Mouse (Mus musculus): ENCODE measurements around the gene Gstm5. TPM values are rescaled to one million over a fixed set of nuclear protein-coding genes. Genes with fewer than 3 reads are reported as not detected.
"Not testable (repeated sequence)": the region's sequence is repeated elsewhere in the genome, so short reads cannot be mapped to it uniquely, and the experiment has no call there.

Gene Gstm5
- 10 to 100 TPM; 48.4 to 59.4 (median 52.4) TPM for total RNA-seq (2022)

GRCm38 (mm10) chr3:107895720-107896569 is at the start of gene Gstm5:
Gene Gstm5 (plus strand): TSS chr3:107895821.
- peak; percentile 80 for DNase-seq (ENCODE audit: low spot score)

- DNase-seq (ENCODE audit: low spot score), result no peak
These were observed 49.4 kb upstream of the Gstm5 start for GRCm38 (mm10) chr3:107846175-107846574.

- no peak for DNase-seq (ENCODE audit: low spot score)
These were observed 48.8 kb upstream of the Gstm5 start for GRCm38 (mm10) chr3:107846835-107847234.

GRCm38 (mm10) chr3:107848126-107848525 is 47.5 kb upstream of the Gstm5 start:
- DNase-seq (ENCODE audit: low spot score), result no peak

- DNase-seq (ENCODE audit: low spot score), result no peak
These were observed 46.5 kb upstream of the Gstm5 start for GRCm38 (mm10) chr3:107849000-107849692.

GRCm38 (mm10) chr3:107849693-107850031 is 46.0 kb upstream of the Gstm5 start:
- DNase-seq (ENCODE audit: low spot score), result no peak

- peak; percentile 67 for DNase-seq (ENCODE audit: low spot score)
These were observed 45.1 kb upstream of the Gstm5 start for GRCm38 (mm10) chr3:107850418-107851031.

- DNase-seq (ENCODE audit: low spot score), result no peak
These were observed 42.8 kb upstream of the Gstm5 start for GRCm38 (mm10) chr3:107852786-107853185.

GRCm38 (mm10) chr3:107853232-107854181 is 42.1 kb upstream of the Gstm5 start:
- no peak for DNase-seq (ENCODE audit: low spot score)

GRCm38 (mm10) chr3:107855368-107855767 is 40.3 kb upstream of the Gstm5 start:
- DNase-seq (ENCODE audit: low spot score), result no peak

- no peak for DNase-seq (ENCODE audit: low spot score)
These were observed 38.0 kb upstream of the Gstm5 start for GRCm38 (mm10) chr3:107857646-107858045.

- DNase-seq (ENCODE audit: low spot score), result not testable (repeated sequence)
These were observed 34.1 kb upstream of the Gstm5 start for GRCm38 (mm10) chr3:107861483-107861882.

GRCm38 (mm10) chr3:107862471-107862870 is 33.1 kb upstream of the Gstm5 start:
- DNase-seq (ENCODE audit: low spot score), result no peak

- DNase-seq (ENCODE audit: low spot score), result no peak
These were observed 32.1 kb upstream of the Gstm5 start for GRCm38 (mm10) chr3:107863471-107863870.

- DNase-seq (ENCODE audit: low spot score), result peak; percentile 94
These were observed 31.6 kb upstream of the Gstm5 start for GRCm38 (mm10) chr3:107863898-107864603.

- no peak for DNase-seq (ENCODE audit: low spot score)
These were observed 30.1 kb upstream of the Gstm5 start for GRCm38 (mm10) chr3:107865364-107866091.

GRCm38 (mm10) chr3:107867086-107867485 is 28.5 kb upstream of the Gstm5 start:
- peak; percentile 89 for DNase-seq (ENCODE audit: low spot score)

- no peak for DNase-seq (ENCODE audit: low spot score)
These were observed 27.2 kb upstream of the Gstm5 start for GRCm38 (mm10) chr3:107868452-107868851.

GRCm38 (mm10) chr3:107869097-107869496 is 26.5 kb upstream of the Gstm5 start:
- DNase-seq (ENCODE audit: low spot score), result no peak

GRCm38 (mm10) chr3:107869925-107870324 is 25.7 kb upstream of the Gstm5 start:
- no peak for DNase-seq (ENCODE audit: low spot score)

Measured in heart, adult 8-10 months (tissue).